Mouse (Mus musculus) kidney, postnatal 0 days (tissue): ENCODE measurements around the gene Col8a1. TPM values are rescaled to one million over a fixed set of nuclear protein-coding genes. Genes with fewer than 3 reads are reported as not detected.

Experiments used
- ATAC-seq: fragments of 200-750 bp; cut with Nextera tagmentation; replicated peaks from 2 replicates; pipeline ENCODE4 v1.8.0; 2017; ENCODE audit warnings: low read depth, moderate number of reproducible peaks, moderate TSS enrichment, moderate library complexity; ENCODE audit not compliant: low FRiP score
- DNase-seq: peaks from one replicate; pipeline ENCODE4 v3.0.0-alpha.2; 2016; ENCODE audit warnings: low spot score
- H3K27ac ChIP-seq: fragments of 300-500 bp; sonication (generic); 2 replicates; pipeline ENCODE4 v1.5.1; 2014; ENCODE audit warnings: mild to moderate bottlenecking
- H3K27me3 ChIP-seq: fragments of 300-500 bp; sonication (generic); 2 replicates; pipeline ENCODE4 v1.6.1; 2014; ENCODE audit warnings: low read length, mixed read lengths; ENCODE audit not compliant: insufficient read depth
- H3K36me3 ChIP-seq: fragments of 300-500 bp; sonication (generic); 2 replicates; pipeline ENCODE4 v1.6.1; 2014; ENCODE audit warnings: low read length, mixed read lengths; ENCODE audit not compliant: insufficient read depth
- H3K4me1 ChIP-seq: fragments of 300-500 bp; sonication (generic); replicated peaks from 2 replicates; pipeline ENCODE4 v1.6.1; 2014; ENCODE audit warnings: antibody characterized with exemption, low read length, mixed read lengths; ENCODE audit not compliant: insufficient read depth
- H3K4me2 ChIP-seq: fragments of 300-500 bp; sonication (generic); 2 replicates; pipeline ENCODE4 v1.6.1; 2014; ENCODE audit warnings: mild to moderate bottlenecking, low read length, moderate library complexity, mixed read lengths
- H3K4me3 ChIP-seq: fragments of 300-500 bp; sonication (generic); replicated peaks from 2 replicates; pipeline ENCODE4 v1.5.1; 2014; ENCODE audit warnings: low read depth, low read length
- H3K9ac ChIP-seq: fragments of 300-500 bp; sonication (generic); 2 replicates; pipeline ENCODE4 v1.6.1; 2014; ENCODE audit warnings: low read depth, low read length
- H3K9me3 ChIP-seq: fragments of 300-500 bp; sonication (generic); replicated peaks from 2 replicates; pipeline ENCODE4 v1.6.1; 2016; ENCODE audit warnings: low read length, inconsistent platforms, mixed read lengths
- CTCF ChIP-seq: IDR thresholded peaks from 2 replicates; pipeline ENCODE4 v1.5.1; 2016; ENCODE audit warnings: antibody characterized with exemption, low read depth, mild to moderate bottlenecking, moderate library complexity
- WGBS: fragments of 180-500 bp; shearing (Covaris S2); extraction: QIAGEN DNeasy Blood & Tissue Kit; methylation state at CpG from one replicate; pipeline ENCODE4 v1.1.7; 2014; 5-methylcytosine and 5-hydroxymethylcytosine counted together
- polyA plus RNA-seq: library from polyadenylated mRNA; unstranded; fragments of >200 nt; fragmentation: Nextera tagmentation; extraction: Ambion mirVana; gene quantifications from 2 replicates; pipeline ENCODE4 v1.2.1, GENCODE M21; 2015

Col8a1 gene
- 3.5 and 3.7 TPM in 2 replicates for polyA plus RNA-seq

DNA sequence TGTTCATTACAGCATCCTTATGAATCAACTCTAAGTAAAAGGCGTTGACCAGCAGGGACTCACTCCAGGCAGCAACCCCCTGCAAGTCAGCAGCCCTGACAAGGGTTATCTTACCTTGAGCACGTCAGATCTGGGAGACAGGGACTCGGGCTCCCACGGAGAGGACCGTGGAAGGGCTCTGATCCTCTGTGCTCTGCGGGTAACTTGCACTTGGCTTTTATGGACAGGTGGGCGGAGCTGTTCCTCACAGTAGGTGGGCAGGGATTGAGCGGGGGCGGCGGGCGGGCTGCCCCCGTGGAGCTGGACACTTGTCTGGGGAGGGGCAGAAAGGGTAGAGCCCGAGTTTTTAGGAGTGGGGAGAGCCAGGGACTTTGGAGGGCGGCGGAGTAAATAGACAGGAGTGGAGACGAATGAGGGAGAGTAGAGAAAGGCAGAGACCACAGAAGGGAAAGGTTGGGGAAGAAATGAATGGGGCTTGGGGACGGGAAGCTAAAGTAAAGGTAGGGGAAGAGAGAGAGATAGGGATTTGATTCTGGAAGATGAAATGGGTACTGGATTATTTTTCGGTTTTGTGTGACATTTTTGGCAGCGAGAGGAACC is at the start of gene Col8a1:
Col8a1 (minus strand) TSS at position 212 of the 600 bp plus-strand sequence.
- Histone ChIP-seq H3K9ac (peak within 1 kb of the TSS; percentile 28; the same call in 1 of the 2 replicates), H3K4me2 (peak within 1 kb of the TSS; percentile 62), H3K27me3 (no peaks in the 10 kb centered on the region), H3K4me3 (peak within 1 kb of the TSS; percentile 31), H3K4me1 (0 out of 2 replicates have a peak, but pooled peaks cover 4% of the 10 kb centered on the region), H3K27ac (no peak within 1 kb of the TSS), H3K36me3 (no peaks in the 10 kb centered on the region), H3K9me3 (no peaks in the 10 kb centered on the region)
- 2% methylated on average over 19 of the region's 19 CpGs for WGBS
- no peak for TF ChIP-seq CTCF
- ATAC-seq = no peak
- peak; percentile 11 for DNase-seq

DNA sequence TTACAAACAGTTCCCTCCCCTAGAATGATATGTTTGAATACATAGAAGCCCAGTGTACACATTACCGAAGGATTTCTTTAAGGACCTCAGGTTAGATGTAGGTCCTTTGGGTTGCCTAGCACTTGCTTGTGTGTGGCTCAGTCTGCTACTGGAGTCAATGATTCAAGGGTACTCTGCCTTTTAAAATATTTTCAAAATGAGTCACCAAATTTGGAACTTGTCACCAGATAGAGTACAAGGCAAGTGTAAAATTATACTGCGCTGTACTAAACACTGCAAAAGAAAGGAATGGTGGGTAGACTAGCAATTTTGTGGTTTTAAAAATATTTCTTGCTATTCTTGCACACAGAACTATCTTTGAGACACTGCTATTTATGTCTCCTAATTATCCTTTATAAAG is 47.3 kb upstream of the Col8a1 start:
- Histone ChIP-seq H3K27ac (no peak overlapping the region), H3K4me2 (no peak overlapping the region), H3K9ac (no peak overlapping the region), H3K4me3 (no peak overlapping the region), H3K36me3 (no peaks in the 10 kb centered on the region), H3K4me1 (no peaks in the 10 kb centered on the region), H3K9me3 (no peaks in the 10 kb centered on the region), H3K27me3 (no peaks in the 10 kb centered on the region)
- no peak for ATAC-seq
- TF ChIP-seq CTCF = no peak
- DNase-seq = no peak
- WGBS = 98% methylated on average over 2 of the region's 2 CpGs

DNA sequence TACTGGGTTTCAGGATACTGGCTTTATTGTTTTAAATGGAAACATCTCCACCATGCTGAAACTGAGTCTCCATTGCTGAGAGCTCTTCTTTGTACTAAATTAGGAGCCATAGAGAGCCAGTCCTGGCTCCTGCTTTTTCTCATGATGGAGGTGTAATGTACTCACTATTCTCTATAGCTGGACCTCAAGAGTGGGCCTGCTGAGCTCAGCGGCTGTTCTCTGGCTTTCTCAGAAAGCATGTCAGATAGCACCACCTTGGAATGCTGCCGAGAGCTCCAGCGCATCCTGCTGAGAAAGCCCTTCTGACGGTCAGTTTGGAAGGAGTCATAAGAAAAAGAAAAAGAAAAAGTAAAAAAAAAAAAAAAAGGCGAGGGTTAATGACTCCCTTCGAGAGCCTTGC is 41.8 kb upstream of the Col8a1 start:
- no peak for TF ChIP-seq CTCF
- Histone ChIP-seq H3K9me3 (no peaks in the 10 kb centered on the region), H3K36me3 (no peaks in the 10 kb centered on the region), H3K27ac (no peak overlapping the region), H3K9ac (no peak overlapping the region), H3K27me3 (no peaks in the 10 kb centered on the region), H3K4me3 (no peak overlapping the region), H3K4me2 (no peak overlapping the region), H3K4me1 (no peaks in the 10 kb centered on the region)
- no peak for ATAC-seq
- no peak for DNase-seq
- WGBS = 75% methylated on average over 6 of the region's 6 CpGs

DNA sequence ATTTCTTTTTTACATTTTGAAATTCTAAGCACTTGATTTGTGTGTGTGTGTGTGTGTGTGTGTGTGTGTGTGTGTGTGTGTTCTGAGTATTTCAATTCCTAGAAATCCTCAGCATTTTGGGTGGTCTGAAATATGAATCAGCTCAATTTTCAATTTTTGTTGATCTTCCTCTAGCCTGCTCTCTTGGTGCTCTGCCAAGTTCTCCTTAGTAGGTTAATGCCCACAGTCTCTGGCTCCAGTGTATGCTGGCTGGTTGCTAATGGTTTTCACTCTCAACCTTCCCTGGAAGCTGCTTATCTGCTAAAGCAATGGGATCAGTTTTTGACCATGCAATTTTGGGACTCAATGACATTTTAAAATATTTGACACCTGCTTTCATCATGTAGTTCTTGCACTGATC is 24.5 kb upstream of the Col8a1 start:
- TF ChIP-seq CTCF = no peak
- no peak for DNase-seq

DNA sequence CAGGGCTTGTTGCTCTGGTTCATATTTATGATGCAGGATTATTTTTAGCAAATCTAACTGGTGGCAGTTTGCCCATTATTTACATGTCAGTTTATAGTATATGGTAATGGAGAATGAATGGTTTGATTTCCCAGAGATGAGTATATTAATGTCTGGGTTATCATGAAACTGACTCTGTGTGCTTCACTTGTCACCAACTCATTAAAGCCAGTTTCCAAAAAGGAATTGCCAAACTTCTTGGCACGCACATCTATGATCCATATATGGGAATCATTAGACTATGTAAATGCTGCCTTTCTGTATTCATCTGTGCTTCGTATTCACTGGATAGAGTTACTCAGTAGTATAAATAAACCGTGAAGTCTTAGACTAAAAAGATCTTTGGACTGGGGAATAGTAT is 11.1 kb upstream of the Col8a1 start:
- Histone ChIP-seq H3K4me2 (no peak overlapping the region), H3K4me1 (no peaks in the 10 kb centered on the region)
- WGBS = 69% methylated on average over 3 of the region's 3 CpGs

More for the DNA sequence above, 24.5 kb upstream of the Col8a1 start:
- no peak overlapping the region for H3K27ac ChIP-seq
- no peaks in the 10 kb centered on the region for H3K9me3 ChIP-seq
- H3K36me3 ChIP-seq = no peaks in the 10 kb centered on the region
- no peak overlapping the region for H3K4me3 ChIP-seq
- H3K9ac ChIP-seq = no peak overlapping the region
- H3K4me2 ChIP-seq = no peak overlapping the region
- H3K27me3 ChIP-seq = no peaks in the 10 kb centered on the region
- ATAC-seq = no peak
- H3K4me1 ChIP-seq = no peaks in the 10 kb centered on the region

DNA sequence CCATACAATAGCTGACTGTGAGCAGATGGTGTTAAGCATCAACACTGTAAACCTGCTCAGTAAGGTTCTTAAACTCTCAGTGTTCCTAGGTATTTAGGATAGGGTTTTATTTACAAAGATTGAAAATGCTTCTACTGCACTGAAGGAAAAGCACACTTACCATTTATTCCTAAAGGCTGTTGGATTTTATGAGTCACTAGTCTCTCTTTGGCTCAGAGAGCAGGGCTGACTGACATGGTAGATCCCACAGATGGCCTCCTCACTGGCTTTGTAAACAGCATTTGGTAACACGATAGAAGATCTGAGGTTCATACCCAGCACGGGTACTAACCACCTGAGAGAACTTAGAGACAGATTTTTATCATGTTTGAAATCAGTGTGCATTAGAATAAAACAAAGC is 5.3 kb upstream of the Col8a1 start:
- no peak overlapping the region for H3K9ac ChIP-seq

More for the DNA sequence above, 11.1 kb upstream of the Col8a1 start:
- no peak overlapping the region for H3K27ac ChIP-seq
- no peak for TF ChIP-seq CTCF
- H3K9ac ChIP-seq = no peak overlapping the region
- H3K4me3 ChIP-seq = no peak overlapping the region
- H3K27me3 ChIP-seq = no peaks in the 10 kb centered on the region
- no peaks in the 10 kb centered on the region for H3K36me3 ChIP-seq
- no peak for ATAC-seq
- no peak for DNase-seq
- no peaks in the 10 kb centered on the region for H3K9me3 ChIP-seq

DNA sequence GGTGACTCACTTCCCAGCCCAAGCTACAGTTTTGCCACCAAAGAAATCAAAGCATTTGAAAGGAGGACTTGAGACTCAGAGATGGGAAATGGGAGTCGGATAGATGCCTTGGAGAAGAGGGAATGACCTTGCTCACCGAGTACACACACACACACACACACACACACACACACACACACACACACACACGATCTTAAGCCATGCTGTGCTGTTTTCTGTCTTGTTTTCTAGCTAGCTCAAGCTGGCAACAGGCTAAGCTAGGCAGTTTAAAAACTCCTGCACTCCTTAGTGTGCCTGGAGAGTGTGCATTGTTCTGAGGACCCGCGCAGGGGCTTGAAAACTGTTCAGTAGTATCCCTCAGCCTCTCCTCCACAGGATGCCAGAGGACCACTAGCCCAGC is 1.2 kb upstream of the Col8a1 start:
- 0 out of 2 replicates have a peak, but pooled peaks cover 4% of the 10 kb centered on the region for H3K4me1 ChIP-seq
- no peaks in the 10 kb centered on the region for H3K36me3 ChIP-seq
- no peak for DNase-seq
- WGBS = 60% methylated on average over 5 of the region's 5 CpGs
- H3K9me3 ChIP-seq = no peaks in the 10 kb centered on the region
- no peak for TF ChIP-seq CTCF
- H3K4me3 ChIP-seq = no peak overlapping the region
- H3K9ac ChIP-seq = no peak overlapping the region
- peak overlapping the region; percentile 62 for H3K4me2 ChIP-seq
- H3K27ac ChIP-seq = no peak overlapping the region
- no peaks in the 10 kb centered on the region for H3K27me3 ChIP-seq
- no peak for ATAC-seq

More for the DNA sequence above, 5.3 kb upstream of the Col8a1 start:
- H3K27me3 ChIP-seq = no peaks in the 10 kb centered on the region
- no peak overlapping the region for H3K4me3 ChIP-seq
- H3K27ac ChIP-seq = no peak overlapping the region
- no peaks in the 10 kb centered on the region for H3K9me3 ChIP-seq
- H3K4me2 ChIP-seq = no peak overlapping the region
- no peak for ATAC-seq
- 28% methylated on average over 2 of the region's 2 CpGs for WGBS
- H3K36me3 ChIP-seq = no peaks in the 10 kb centered on the region
- TF ChIP-seq CTCF = no peak
- no peak for DNase-seq
- H3K4me1 ChIP-seq = 0 out of 2 replicates have a peak, but pooled peaks cover 4% of the 10 kb centered on the region
